Mouse (Mus musculus): ENCODE results near the gene Muc4. TPM values are rescaled to one million over a fixed set of nuclear protein-coding genes. Genes with fewer than 3 reads are reported as not detected.
A peak's percentile ranks its signal among the peaks of the same experiment; 100 is the strongest.

The Muc4 gene
- polyA plus RNA-seq, 1 experiment from 2014 or later: 0.21 TPM

DNA sequence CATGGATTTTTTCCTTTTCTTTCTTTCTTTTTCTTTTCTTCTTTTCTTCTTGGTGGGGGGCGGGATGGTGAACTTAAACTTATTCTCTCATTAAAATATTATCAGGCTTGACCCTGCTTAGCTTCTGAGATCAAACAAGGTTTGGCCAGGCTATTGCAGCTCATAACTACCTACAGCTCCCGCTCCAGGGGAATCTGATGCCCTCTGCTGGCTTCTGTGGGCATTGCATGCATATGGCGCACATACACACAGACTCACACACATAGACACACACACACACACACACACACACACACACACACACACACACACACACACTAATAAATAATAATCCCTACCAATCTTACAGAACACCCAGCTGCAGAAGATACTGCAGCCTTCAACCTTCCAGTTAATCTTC is 30.1 kb upstream of the Muc4 start:
- no peaks in the 10 kb centered on the region for H3K27me3 ChIP-seq (ENCODE audit: control insufficient read depth, insufficient read depth, low read length)
- no peaks in the 10 kb centered on the region for H3K36me3 ChIP-seq (ENCODE audit: control insufficient read depth, insufficient read depth)
- H3K4me3 ChIP-seq (ENCODE audit: low read length): no peak overlapping the region
- H3K4me1 ChIP-seq (ENCODE audit: control insufficient read depth, insufficient read depth, low read length): peaks cover 12% of the 10 kb centered on the region
- 94% methylated on average over 3 of the region's 3 CpGs for WGBS
- H3K27ac ChIP-seq (ENCODE audit: low read length): no peak overlapping the region
- no peak for ATAC-seq (replicated peaks; ENCODE audit: extremely low read depth, insufficient read depth, low FRiP score)
- H3K9ac ChIP-seq (ENCODE audit: low read length): no peak overlapping the region
- no peak overlapping the region for H3K4me2 ChIP-seq (ENCODE audit: low read depth, low read length)
- H3K9me3 ChIP-seq (replicated peaks; ENCODE audit: control insufficient read depth, low read length): peaks cover 4% of the 10 kb centered on the region

DNA sequence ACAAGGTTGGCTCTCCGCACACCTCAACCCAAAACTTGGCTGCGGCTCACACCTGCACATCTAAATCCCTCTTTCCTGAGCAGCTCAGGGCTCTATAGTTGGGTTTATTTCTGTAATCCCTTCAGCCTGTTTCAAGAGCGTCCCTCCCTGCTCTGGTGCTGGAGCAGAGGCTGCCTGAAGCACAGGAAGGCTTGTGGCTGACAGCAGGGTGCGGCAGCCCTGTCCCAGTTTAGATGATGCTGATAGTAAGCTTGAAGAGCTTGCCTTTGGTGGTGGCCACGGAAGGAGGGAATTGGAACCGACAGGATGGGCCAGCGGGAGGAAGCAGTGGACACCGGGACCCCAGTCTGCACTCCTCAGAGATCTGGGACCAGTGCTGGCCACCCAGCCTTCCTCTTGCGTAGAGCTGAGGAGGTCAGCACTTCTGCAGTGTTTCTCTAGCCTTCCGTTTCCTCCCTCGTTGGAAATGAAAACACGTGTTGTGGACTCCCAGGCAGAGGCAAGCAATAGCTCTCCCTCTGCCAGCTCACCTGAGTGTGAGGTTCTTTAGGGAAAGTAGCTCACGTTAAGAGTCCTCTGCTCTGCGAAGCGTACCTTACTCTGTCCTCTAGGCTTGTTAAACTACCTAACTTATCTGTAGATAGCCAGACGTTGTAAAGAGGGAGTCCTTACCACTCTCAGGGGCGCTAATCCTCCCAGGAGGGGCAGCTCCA is 28.4 kb upstream of the Muc4 start:
- Histone ChIP-seq H3K4me2 (ENCODE audit: low read depth, low read length) (no peak overlapping the region), H3K9ac (ENCODE audit: low read length) (no peak overlapping the region; the same call in 1 of the 2 replicates), H3K9me3 (replicated peaks; ENCODE audit: control insufficient read depth, low read length) (peaks cover 4% of the 10 kb centered on the region), H3K4me3 (ENCODE audit: low read length) (no peak overlapping the region), H3K4me1 (ENCODE audit: control insufficient read depth, insufficient read depth, low read length) (peaks cover 15% of the 10 kb centered on the region), H3K27ac (ENCODE audit: low read length) (no peak overlapping the region), H3K27me3 (ENCODE audit: control insufficient read depth, insufficient read depth, low read length) (no peaks in the 10 kb centered on the region), H3K36me3 (ENCODE audit: control insufficient read depth, insufficient read depth) (no peaks in the 10 kb centered on the region)
- 36% methylated on average over 17 of the region's 17 CpGs for WGBS
- no peak for ATAC-seq (replicated peaks; ENCODE audit: extremely low read depth, insufficient read depth, low FRiP score)

GRCm38 (mm10) chr16:32707824-32708456 is 27.7 kb upstream of the Muc4 start:
- Histone ChIP-seq H3K4me3 (ENCODE audit: low read length) (no peak overlapping the region), H3K36me3 (ENCODE audit: control insufficient read depth, insufficient read depth) (no peaks in the 10 kb centered on the region), H3K27me3 (ENCODE audit: control insufficient read depth, insufficient read depth, low read length) (no peaks in the 10 kb centered on the region), H3K4me1 (ENCODE audit: control insufficient read depth, insufficient read depth, low read length) (peaks cover 16% of the 10 kb centered on the region), H3K4me2 (ENCODE audit: low read depth, low read length) (no peak overlapping the region), H3K9ac (ENCODE audit: low read length) (no peak overlapping the region), H3K27ac (ENCODE audit: low read length) (no peak overlapping the region), H3K9me3 (replicated peaks; ENCODE audit: control insufficient read depth, low read length) (peaks cover 4% of the 10 kb centered on the region)
- 55% methylated on average over 9 of the region's 9 CpGs for WGBS
- ATAC-seq (replicated peaks; ENCODE audit: extremely low read depth, insufficient read depth, low FRiP score): no peak

- no peak overlapping the region for H3K9ac ChIP-seq (ENCODE audit: low read length)
- H3K4me2 ChIP-seq (ENCODE audit: low read depth, low read length): no peak overlapping the region
- no peaks in the 10 kb centered on the region for H3K27me3 ChIP-seq (ENCODE audit: control insufficient read depth, insufficient read depth, low read length)
- no peak overlapping the region for H3K4me3 ChIP-seq (ENCODE audit: low read length)
- H3K9me3 ChIP-seq (replicated peaks; ENCODE audit: control insufficient read depth, low read length): peaks cover 4% of the 10 kb centered on the region
- no peak for ATAC-seq (replicated peaks; ENCODE audit: extremely low read depth, insufficient read depth, low FRiP score)
- no peak overlapping the region for H3K27ac ChIP-seq (ENCODE audit: low read length)
- H3K4me1 ChIP-seq (ENCODE audit: control insufficient read depth, insufficient read depth, low read length): peaks cover 18% of the 10 kb centered on the region
- H3K36me3 ChIP-seq (ENCODE audit: control insufficient read depth, insufficient read depth): no peaks in the 10 kb centered on the region
- WGBS: 83% methylated on average over 10 of the region's 10 CpGs
Measured at GRCm38 (mm10) chr16:32708457-32709033, 27.1 kb upstream of the Muc4 start.

- Histone ChIP-seq H3K9me3 (replicated peaks; ENCODE audit: control insufficient read depth, low read length) (peaks cover 4% of the 10 kb centered on the region), H3K4me1 (ENCODE audit: control insufficient read depth, insufficient read depth, low read length) (peaks cover 18% of the 10 kb centered on the region), H3K27me3 (ENCODE audit: control insufficient read depth, insufficient read depth, low read length) (no peaks in the 10 kb centered on the region), H3K36me3 (ENCODE audit: control insufficient read depth, insufficient read depth) (no peaks in the 10 kb centered on the region), H3K9ac (ENCODE audit: low read length) (no peak overlapping the region), H3K4me2 (ENCODE audit: low read depth, low read length) (no peak overlapping the region), H3K4me3 (ENCODE audit: low read length) (no peak overlapping the region), H3K27ac (ENCODE audit: low read length) (no peak overlapping the region)
- 91% methylated on average over 8 of the region's 8 CpGs for WGBS
- ATAC-seq (replicated peaks; ENCODE audit: extremely low read depth, insufficient read depth, low FRiP score): no peak
Measured at GRCm38 (mm10) chr16:32709116-32709515, 26.6 kb upstream of the Muc4 start.

DNA sequence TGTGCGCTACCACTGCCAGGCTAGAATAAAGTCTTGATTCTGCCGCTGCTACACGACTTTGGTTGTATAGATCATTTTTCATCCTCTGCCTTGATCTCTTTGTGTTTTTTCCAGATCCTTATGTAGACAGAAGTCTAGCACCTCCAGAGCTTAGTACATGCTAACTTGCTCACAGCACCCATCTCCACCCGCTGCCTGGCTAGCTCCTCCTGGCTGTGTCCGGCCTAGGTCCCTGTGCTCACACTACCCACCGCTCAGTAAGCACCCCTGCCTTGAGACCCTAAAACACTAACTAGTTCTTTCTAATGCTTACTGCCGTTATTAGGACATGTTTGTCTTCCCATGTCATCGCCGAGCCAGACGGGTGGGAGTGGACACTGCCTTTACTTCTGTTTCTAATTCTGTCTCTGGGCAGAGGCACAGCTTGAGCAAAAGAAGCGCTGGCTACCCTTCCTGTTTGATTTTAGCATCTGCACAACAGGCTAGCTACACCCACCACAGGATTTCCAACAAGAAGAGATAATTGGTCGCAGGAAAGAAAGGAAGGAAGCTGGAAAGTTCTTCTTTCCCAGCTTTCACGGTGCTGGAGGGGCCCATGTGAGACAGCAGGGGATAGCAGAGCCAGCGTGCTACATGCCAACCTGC is 25.1 kb upstream of the Muc4 start:
- ATAC-seq (replicated peaks; ENCODE audit: extremely low read depth, insufficient read depth, low FRiP score): no peak
- Histone ChIP-seq H3K4me3 (ENCODE audit: low read length) (no peak overlapping the region), H3K36me3 (ENCODE audit: control insufficient read depth, insufficient read depth) (no peaks in the 10 kb centered on the region), H3K4me2 (ENCODE audit: low read depth, low read length) (no peak overlapping the region), H3K27me3 (ENCODE audit: control insufficient read depth, insufficient read depth, low read length) (no peaks in the 10 kb centered on the region), H3K4me1 (ENCODE audit: control insufficient read depth, insufficient read depth, low read length) (peaks cover 27% of the 10 kb centered on the region), H3K27ac (ENCODE audit: low read length) (peak overlapping the region; percentile 28; the same call in 1 of the 2 replicates), H3K9ac (ENCODE audit: low read length) (no peak overlapping the region), H3K9me3 (replicated peaks; ENCODE audit: control insufficient read depth, low read length) (peaks cover 3% of the 10 kb centered on the region)
- 50% methylated on average over 14 of the region's 14 CpGs for WGBS

- no peaks in the 10 kb centered on the region; the same call in 1 of the 2 replicates for H3K27me3 ChIP-seq (ENCODE audit: control insufficient read depth, insufficient read depth, low read length)
- ATAC-seq (replicated peaks; ENCODE audit: extremely low read depth, insufficient read depth, low FRiP score): no peak
- 79% methylated on average over 10 of the region's 11 CpGs for WGBS
- no peak overlapping the region for H3K4me3 ChIP-seq (ENCODE audit: low read length)
- no peak overlapping the region for H3K4me2 ChIP-seq (ENCODE audit: low read depth, low read length)
- no peaks in the 10 kb centered on the region for H3K36me3 ChIP-seq (ENCODE audit: control insufficient read depth, insufficient read depth)
- H3K9ac ChIP-seq (ENCODE audit: low read length): no peak overlapping the region
- peaks cover 26% of the 10 kb centered on the region for H3K4me1 ChIP-seq (ENCODE audit: control insufficient read depth, insufficient read depth, low read length)
- H3K27ac ChIP-seq (ENCODE audit: low read length): no peak overlapping the region
- no peaks in the 10 kb centered on the region for H3K9me3 ChIP-seq (replicated peaks; ENCODE audit: control insufficient read depth, low read length)
Measured at GRCm38 (mm10) chr16:32712202-32712601, 23.5 kb upstream of the Muc4 start.

- ATAC-seq (replicated peaks; ENCODE audit: extremely low read depth, insufficient read depth, low FRiP score): no peak
- no peak overlapping the region for H3K4me3 ChIP-seq (ENCODE audit: low read length)
- no peak overlapping the region for H3K9ac ChIP-seq (ENCODE audit: low read length)
- H3K36me3 ChIP-seq (ENCODE audit: control insufficient read depth, insufficient read depth): no peaks in the 10 kb centered on the region
- 43% methylated on average over 6 of the region's 6 CpGs for WGBS
- H3K4me1 ChIP-seq (ENCODE audit: control insufficient read depth, insufficient read depth, low read length): peaks cover 20% of the 10 kb centered on the region
- no peak overlapping the region for H3K4me2 ChIP-seq (ENCODE audit: low read depth, low read length)
- H3K9me3 ChIP-seq (replicated peaks; ENCODE audit: control insufficient read depth, low read length): no peaks in the 10 kb centered on the region
- no peaks in the 10 kb centered on the region; the same call in 1 of the 2 replicates for H3K27me3 ChIP-seq (ENCODE audit: control insufficient read depth, insufficient read depth, low read length)
- peak overlapping the region; percentile 32 for H3K27ac ChIP-seq (ENCODE audit: low read length)
Measured at GRCm38 (mm10) chr16:32713556-32713955, 22.1 kb upstream of the Muc4 start.

DNA sequence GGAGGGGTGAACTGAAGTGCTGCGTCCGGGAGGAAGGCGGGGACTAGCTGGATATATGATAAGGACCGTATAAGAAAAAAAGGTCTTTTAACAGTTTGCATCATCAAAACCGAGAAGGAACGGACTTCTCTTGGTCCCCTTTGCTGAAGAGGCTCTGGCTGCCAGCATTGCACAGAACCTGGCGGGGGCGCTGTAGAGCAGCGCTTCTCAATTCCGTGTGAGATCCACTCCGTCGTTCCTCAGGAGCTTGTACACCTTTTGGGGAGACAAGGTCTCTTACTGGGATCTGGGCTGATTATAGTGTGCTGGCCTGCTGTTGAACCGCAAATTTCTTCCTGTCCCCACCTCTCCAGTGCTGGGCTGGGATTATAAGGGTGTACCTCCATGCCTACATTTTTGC is 20.3 kb upstream of the Muc4 start:
- H3K27me3 ChIP-seq (ENCODE audit: control insufficient read depth, insufficient read depth, low read length): no peaks in the 10 kb centered on the region; the same call in 1 of the 2 replicates
- peaks cover 20% of the 10 kb centered on the region for H3K4me1 ChIP-seq (ENCODE audit: control insufficient read depth, insufficient read depth, low read length)
- H3K36me3 ChIP-seq (ENCODE audit: control insufficient read depth, insufficient read depth): no peaks in the 10 kb centered on the region
- no peak for ATAC-seq (replicated peaks; ENCODE audit: extremely low read depth, insufficient read depth, low FRiP score)
- H3K4me2 ChIP-seq (ENCODE audit: low read depth, low read length): peak overlapping the region; percentile 48
- H3K9me3 ChIP-seq (replicated peaks; ENCODE audit: control insufficient read depth, low read length): no peaks in the 10 kb centered on the region
- 0 out of 2 replicates have a peak overlapping the region, but pooled peaks have one; percentile 45 for H3K9ac ChIP-seq (ENCODE audit: low read length)
- no peak overlapping the region for H3K27ac ChIP-seq (ENCODE audit: low read length)
- WGBS: 16% methylated on average over 13 of the region's 13 CpGs
- peak overlapping the region; percentile 19 for H3K4me3 ChIP-seq (ENCODE audit: low read length)

Data from heart, embryonic 16.5 days (tissue).